Mouse (Mus musculus): ENCODE data around the gene Cxcr6.

Cxcr6 gene

DNA sequence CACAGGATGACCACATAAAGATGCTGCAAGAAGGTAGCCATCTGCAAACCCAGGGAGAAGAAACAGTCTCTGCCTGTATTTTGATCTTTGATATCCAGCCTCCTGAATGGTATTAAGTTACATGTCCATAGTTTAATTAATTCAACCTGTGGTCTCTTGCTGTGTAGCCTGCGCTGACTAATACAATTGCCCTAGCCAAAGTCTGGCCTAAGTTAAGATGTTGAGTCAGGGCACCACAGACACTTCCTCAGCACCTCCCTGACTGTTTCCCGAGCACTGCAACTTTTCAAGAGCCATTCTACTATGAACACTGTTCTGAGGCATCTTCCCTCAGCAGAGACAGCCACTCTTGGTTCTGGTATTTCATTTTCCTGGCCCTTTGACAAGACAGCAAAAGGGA is 12.3 kb downstream of the Cxcr6 start:
- DNase-seq (ENCODE audit: extremely low spot score, low read depth, low spot score) = no peak

DNA sequence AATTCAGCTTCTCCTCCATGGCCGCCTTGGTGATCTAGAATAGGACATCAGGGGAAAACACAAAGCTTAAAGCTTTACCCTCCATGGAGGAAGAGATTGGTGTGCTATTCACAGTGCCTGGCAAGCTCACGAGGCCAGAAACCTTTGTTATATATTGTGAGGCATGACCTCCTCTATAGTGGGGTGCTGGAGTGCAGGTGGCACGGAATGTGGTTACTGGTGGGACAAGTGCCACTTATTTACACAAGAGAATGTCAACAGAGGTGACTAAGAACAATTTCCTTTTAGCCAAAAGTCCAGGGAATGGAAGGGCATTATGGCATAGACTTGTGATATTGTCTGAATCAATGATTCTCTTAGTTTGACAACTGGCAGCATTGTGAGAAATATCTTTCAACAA is 20.4 kb downstream of the Cxcr6 start:
- DNase-seq (ENCODE audit: extremely low spot score, low read depth, low spot score) = no peak

DNA sequence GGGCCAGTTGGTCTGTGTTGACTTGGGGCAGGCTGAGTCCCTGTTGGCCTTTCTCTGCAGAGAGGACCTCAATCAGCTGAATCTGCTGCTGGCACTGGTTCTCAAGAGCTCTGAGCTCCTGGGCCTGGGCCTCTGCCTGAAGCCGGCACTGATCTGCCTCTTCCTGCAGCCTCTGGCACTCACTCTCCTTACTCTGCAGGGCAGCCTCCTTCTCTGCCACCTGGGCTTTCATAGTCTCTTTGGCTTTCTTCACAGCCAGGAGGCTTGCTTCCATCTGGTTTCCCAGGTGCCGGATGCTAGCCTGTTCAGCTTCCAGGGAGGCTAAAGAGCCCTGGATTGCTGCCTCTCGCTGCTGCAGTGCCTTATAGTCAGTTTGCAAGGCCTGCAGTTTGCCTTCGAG is 22.6 kb downstream of the Cxcr6 start:
- no peak for DNase-seq (ENCODE audit: extremely low spot score, low read depth, low spot score)

DNA sequence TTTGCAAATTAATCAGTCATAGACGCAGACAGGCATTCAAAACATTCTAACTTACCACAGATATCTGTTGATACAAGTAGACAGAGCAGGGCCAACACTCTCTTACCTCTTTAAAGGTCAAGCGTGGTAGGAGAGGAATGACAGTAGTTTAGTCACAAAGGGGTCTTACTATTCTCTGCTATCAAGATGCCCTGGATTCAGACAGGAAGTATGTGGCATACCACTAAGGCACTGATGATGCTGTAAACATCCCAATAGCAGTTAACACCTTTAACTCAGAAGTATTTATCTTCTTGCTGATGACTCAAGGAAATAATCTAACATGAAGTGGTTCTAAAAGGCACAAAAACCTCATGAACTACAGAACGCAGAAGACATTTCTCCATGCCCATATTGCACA is 29.6 kb downstream of the Cxcr6 start:
- DNase-seq (ENCODE audit: extremely low spot score, low read depth, low spot score) = no peak

DNA sequence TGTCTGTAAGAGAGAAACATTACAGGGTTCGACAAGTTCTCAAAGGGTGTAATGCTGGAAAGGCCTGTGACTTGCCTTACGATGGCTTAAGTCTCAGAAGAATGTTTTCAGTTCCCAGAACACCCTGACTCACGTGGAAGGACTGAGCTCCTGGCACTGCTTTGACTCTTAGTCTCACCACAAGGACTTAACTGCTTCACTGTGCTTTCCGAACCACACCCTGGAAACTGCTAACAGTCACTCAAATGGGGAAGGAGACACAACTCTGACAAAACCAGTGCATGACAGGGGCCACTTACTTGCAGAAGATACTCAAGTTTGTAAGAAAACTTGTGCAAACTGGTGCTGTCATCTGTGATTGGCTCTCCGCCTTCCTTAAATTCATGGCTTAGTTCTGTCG is 34.0 kb downstream of the Cxcr6 start:
- DNase-seq (ENCODE audit: extremely low spot score, low read depth, low spot score) = no peak

DNA sequence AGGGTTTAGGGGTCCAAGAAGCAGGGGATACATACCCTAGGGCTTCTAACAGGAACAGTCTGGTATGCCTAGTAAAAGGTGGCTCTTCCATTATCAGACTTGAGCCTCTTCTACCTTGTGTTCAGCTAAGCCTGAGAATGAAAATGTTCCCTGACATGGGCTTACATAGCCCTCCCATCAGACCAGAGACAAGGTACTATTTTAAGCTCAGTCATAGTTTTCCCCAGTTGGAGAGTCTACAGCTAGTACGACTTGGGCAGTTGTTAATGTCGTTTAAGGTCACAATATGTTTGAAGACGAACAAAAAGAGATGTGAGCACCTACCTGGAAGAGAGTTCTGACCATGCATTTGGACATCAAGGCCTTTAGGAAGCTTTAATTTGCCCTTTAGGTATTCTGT is 38.2 kb downstream of the Cxcr6 start:
- no peak for DNase-seq (ENCODE audit: extremely low spot score, low read depth, low spot score)

DNA sequence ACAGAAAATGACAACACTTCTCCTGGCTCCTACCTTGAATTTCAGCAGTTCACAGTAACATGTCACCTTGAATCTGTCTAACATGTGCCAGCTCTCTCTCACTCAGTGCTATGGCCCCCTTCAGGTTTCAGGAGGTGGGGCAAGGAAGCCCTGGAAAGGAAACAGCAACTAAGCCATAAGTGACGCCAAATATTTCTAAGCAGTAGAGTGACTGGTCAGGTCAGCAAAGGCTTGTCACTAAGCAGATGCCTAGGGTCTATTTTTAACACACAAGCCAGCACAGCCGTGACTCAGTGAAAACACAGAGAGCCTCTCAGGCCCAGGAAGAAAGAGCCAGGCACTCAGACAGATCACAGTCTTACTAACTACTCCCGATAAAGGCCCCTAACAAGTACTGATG is 38.8 kb downstream of the Cxcr6 start:
- DNase-seq (ENCODE audit: extremely low spot score, low read depth, low spot score) = no peak

DNA sequence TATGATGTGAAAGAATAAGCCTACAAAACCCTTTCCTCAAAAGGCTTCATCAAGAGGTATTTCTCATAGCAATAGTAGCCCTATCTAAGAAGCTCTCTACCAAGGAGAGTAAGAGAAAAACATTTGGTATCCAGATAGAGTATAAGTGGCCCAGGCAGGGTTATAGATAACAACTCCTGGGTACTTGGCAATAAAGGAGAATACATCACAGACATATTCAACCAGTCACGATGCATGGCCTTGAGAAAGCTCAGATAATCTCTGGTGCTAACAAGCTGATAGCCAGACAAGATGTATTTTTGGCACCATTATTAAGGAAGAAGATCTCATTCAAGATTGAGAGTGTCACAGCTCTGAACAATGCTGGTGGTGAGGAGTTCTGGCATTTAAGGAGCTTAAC is 40.2 kb downstream of the Cxcr6 start:
- no peak for DNase-seq (ENCODE audit: extremely low spot score, low read depth, low spot score)

DNA sequence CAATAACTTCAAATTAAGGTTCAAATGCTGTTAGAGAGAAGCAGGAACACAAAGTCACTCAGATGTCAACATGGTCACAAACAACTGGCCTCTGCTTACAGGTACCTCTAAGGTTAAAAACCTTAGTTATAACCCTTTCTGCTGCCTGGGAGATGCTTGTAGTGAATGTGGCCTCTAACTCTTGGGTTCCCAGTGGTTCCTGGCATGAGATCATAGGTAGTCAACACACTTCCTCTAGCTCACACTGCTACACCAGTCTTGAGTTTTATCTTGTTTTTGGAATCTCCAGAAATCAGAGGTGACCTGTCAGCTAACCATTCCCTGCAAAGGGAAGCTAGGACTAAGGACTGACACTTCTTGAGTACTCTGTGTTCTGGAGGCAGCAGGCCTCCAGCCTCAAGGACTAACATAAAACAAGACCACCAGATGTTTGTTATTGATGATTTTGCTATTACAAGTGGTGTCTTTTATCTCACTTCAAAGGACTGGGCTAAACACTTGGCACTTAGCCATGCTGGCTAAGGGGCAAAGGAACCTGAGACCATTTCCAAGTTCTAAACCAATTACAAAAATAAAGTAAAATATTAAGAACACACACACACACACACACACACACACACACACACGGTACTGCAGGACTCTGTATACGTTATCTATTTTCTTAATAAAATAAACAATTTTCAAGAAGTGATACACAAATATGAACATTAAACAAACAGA is 43.9 kb downstream of the Cxcr6 start:
- no peak for DNase-seq (ENCODE audit: extremely low spot score, low read depth, low spot score)

DNA sequence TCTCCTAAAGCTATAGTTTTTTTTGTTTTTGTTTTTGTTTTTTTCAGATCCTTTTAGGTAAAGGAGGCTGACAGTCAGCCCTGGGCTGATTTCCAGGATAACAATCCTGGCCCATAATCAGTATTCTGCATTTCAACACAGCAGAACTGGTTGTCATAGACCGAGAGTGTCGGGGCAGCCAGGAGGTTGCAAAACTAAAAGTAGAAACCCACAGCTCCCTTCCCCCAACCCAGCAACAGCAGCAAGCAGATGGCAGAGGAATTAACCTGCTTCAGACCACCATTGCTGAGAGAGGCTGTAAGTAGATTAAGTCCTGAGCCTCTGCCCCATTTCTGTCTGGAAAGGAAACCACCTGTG is 44.4 kb downstream of the Cxcr6 start:
- no peak for DNase-seq (ENCODE audit: extremely low spot score, low read depth, low spot score)

DNA sequence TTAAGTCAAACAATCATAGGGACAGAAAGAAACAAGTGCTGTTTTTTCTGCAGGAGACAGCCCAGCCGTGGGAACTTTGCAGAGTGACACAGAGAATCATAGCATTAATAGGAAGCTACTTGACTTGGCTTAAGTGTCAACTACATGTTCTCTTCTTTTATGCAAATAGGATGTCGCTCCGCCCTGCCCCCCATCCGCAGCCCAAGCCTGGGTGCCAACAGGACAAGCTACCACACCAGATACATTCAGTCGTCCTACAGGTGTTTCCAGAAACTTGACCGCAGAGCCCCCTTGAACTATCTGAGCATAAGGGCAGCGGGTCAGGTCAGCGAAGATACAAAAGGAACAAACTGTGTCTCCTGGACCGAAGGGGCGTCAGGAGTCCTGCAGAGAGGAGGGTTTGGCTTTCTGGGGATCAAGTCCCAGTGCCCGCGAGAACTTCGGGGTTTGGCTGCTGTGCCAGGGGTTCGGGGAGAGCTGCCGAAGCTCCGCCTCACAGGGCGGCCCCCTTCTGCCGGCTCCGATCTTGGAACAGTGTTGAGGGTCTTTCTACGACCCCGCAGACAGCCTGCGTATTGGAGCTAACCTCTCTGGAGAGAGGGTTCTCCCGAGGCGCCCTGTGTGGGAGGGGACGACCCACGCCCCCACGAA is 44.9 kb downstream of the Cxcr6 start:
- DNase-seq (ENCODE audit: extremely low spot score, low read depth, low spot score) = peak; percentile 10

DNA sequence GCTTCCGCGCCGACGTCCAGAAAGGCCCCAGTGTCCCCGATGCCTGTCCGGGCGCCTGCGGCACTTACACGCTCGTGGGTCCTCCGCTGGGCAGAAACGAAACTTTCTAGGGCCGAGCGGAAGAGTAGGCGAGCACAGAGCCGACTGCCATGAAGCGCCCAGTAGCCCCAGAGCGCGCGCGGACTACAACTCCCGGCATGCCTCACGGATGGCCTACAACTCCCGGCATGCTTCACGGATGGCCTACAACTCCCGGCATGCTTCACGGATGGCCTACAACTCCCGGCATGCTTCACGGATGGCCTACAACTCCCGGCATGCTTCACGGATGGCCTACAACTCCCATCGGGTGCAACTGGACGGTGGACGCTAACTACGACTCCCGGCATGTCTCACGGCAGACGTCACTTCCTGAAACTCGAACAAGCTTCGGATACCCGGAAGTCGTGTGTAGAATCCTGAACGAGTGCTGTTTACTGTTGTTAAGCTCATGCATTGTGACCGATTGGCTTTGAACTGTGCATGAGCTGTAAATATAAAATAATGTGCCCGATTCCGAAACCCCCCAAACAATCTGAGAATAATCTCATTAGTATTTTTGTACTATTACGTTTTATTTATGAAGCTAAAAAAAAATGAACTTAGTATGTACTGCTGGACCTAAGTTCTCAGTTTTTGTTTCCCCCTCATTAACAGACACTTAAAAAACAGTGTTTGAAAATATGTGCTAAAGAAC is 45.6 kb downstream of the Cxcr6 start, which contains the start of gene Fyco1:
Fyco1 (minus strand) TSS at position 187 of the 736 bp plus-strand sequence.
- peak; percentile 90 for DNase-seq (ENCODE audit: extremely low spot score, low read depth, low spot score)

DNA sequence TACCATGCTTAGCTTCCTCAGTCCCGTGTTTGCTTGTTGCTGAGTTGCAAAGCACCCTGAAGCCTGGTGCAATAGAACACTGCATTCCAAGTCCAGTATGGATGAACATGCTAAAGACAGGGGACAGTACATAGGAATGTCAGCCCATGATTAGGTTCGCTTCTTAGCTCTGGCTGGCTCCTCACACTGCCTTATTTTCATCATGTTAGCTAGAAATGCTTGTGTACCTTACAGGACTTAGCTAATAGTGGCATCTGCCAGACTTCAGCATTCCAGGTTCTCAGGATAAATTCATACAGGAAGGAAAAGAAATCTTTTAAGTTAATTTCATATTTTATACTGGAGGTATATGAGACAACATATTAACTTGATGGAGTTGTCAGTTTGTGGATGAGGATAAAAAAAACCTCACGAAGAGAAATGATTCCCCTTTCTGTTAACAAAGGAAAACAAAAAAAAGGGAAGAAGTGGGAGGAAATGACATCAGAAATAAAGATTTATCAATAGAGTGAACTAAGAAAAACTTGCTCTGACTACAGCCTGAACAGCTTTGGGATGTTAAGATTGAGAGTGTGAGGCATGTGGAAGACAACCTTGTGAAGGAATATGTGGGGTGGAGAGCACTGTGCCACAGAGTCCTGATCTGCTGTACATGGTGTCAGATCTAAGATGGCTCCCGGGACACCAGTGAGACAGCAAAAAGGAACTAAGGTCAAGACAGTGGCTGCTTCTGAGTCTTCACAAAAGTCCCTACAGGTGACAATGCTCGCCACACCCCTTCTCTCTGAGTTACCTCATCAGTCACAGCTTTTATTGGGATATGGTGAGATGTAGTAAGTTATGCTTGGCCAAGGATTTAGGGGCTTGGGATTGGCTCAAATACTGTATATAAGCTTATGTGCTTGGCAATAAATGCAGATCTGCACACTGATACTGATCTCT is 46.4 kb downstream of the Cxcr6 start:
- DNase-seq (ENCODE audit: extremely low spot score, low read depth, low spot score) = no peak

DNA sequence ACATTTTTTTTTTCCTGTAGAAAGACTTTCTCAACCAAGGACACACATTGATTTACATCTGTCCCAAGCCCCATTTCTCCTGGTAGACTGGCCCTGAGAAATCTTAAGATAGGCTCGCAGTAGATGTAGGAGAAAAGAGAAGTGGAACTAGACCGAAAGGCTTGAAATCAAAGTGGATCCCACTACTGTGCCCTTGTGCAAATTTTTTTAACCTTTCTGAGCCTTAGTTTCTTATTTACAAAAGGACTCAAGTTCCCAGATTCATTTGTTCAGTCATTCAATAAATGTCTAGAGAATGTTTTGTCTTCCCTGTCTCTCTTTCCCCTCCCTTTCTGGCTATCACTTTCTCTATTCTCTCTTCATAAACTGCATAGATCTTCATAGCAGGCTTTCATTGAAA is 50.6 kb downstream of the Cxcr6 start:
- no peak for DNase-seq (ENCODE audit: extremely low spot score, low read depth, low spot score)
